Mouse (Mus musculus): Measurements from ENCODE around the gene Unc93a2.
"Not testable (repeated sequence)": the region's sequence is repeated elsewhere in the genome, so short reads cannot be mapped to it uniquely, and the experiment has no call there.

- not testable (repeated sequence) for TF ChIP-seq CTCF, POLR2A (IDR thresholded peaks at IDR 0.05; ENCODE audit: extremely low read depth, insufficient read depth, low read length)
Observed at GRCm38 (mm10) chr17:7324346-7324745, 60.9 kb downstream of the Unc93a2 start, which contains the start of gene Tcp10a.

Measured in cortical plate, adult 2 months (tissue).